Mouse (Mus musculus): ENCODE measurements around the gene Gm10377.
"Not testable (repeated sequence)": the region's sequence is repeated elsewhere in the genome, so short reads cannot be mapped to it uniquely, and the experiment has no call there.

The Gm10377 gene

GRCm38 (mm10) chr14:42797887-42798286, at the start of gene Gm10377:
Gm10377 (minus strand) TSS chr14:42797987.
- not testable (repeated sequence) for DNase-seq

GRCm38 (mm10) chr14:42768721-42769120, 29.1 kb downstream of the Gm10377 start, which contains the start of gene Gm3015:
Gm3015 (minus strand) TSS chr14:42768821.
- not testable (repeated sequence) for DNase-seq
